Mouse (Mus musculus): Measurements from ENCODE around the gene Vmn1r91.
"Not testable (repeated sequence)": the region's sequence is repeated elsewhere in the genome, so short reads cannot be mapped to it uniquely, and the experiment has no call there.

DNA sequence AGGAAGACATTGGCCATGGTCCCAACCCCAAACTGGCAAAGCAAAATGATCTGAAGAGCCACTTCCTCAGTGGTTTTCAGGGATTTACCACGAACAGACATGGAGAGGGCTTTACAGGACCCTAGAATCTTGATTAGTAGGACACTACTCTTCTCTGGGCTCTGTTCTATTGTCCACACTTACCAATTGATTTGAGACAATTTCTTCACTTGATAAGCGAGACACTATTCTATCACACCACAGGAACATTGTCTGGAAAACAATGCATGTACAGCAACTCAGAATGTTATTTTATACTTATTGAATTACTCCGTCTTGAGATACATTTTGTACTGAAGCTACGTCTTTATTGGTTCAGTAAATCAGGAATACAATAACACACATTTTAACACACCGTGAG lies 39.5 kb downstream of the Vmn1r91 start, which contains the start of gene Vmn1r93:
- not testable (repeated sequence) for TF ChIP-seq FLI1 (IDR thresholded peaks at IDR 0.05; ENCODE audit: low read length); GATA1 (IDR thresholded peaks at IDR 0.05; ENCODE audit: borderline replicate concordance, low read length)
